Mouse (Mus musculus) spleen, postnatal 36 days (tissue): ENCODE results near the gene Far1.
A peak's percentile ranks its signal among the peaks of the same experiment; 100 is the strongest.

Experiments used
- DNase-seq, 2 experiments: peaks; one replicate each; pipeline ENCODE4 v3.0.0; 2022; ENCODE audit warnings: low spot score in 2 of 2, mixed read lengths in 1 of 2

Gene Far1

GRCm38 (mm10) chr7:113571121-113571520, 57.5 kb downstream of the Far1 start:
- DNase-seq, result no peak

- DNase-seq, result peak; percentile 30 to 49
Observed at GRCm38 (mm10) chr7:113572741-113573140, 59.1 kb downstream of the Far1 start.

GRCm38 (mm10) chr7:113582111-113582510, 68.5 kb downstream of the Far1 start:
- DNase-seq, result no peak

DNA sequence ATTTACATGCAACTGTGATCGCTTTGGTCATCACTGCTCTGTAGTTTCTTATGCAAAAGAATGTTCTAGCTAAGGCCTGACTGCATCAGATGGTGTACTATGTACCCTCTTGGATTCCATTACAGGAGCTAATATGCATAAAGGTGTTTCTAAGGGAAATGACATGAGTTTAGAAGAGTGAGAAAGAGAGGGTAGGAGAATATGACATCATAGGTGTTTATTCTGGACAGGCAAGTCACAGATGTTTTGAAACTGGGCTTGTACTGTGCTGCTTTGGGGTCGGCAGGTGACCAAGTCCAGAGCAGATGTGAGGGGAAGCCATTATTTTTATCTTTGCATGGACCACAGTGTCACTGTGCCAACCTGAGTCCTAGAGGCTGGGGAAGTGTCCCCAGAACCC, 75.6 kb downstream of the Far1 start:
- DNase-seq, result no peak

DNA sequence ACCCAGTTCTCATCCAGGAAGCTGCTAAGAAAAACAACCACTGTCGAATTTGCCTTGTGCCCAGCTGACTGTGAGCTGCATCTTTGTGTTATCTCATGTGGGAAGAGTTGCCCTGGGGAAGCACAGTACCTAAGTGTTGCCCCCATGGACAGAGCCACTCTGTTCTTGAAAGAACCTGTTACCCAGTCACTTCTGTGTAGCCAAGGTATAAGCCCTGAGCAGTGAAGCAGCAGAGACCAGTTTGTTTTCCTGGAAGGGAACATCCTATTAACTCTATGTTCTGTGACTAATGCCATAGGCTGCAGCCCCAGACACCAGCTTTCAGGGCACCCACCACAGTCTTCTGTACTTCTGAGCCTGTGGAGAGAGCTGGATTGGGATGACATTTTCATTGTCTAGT, 76.7 kb downstream of the Far1 start:
- DNase-seq, result no peak

DNA sequence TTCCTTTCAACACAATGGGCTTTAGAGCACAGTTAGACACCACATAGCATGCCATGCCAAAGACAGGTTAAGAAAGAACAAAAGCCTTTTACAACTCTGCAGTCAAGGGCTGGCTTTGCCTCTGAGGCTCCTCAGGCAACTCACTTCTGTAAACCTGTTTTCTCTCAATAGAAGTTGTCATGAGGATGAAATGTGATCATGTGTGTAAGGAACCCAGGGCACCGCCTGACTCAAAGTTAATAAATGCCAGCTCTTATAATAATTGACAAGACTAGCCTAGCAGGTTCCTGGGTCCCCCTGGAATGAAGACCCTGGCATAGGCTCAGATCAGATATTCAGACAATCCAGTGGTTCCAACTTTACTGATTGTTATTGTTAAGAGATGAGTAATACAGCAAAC, 77.5 kb downstream of the Far1 start:
- no peak for DNase-seq

- DNase-seq, result no peak
Observed at GRCm38 (mm10) chr7:113591557-113592354, 78.1 kb downstream of the Far1 start.

DNA sequence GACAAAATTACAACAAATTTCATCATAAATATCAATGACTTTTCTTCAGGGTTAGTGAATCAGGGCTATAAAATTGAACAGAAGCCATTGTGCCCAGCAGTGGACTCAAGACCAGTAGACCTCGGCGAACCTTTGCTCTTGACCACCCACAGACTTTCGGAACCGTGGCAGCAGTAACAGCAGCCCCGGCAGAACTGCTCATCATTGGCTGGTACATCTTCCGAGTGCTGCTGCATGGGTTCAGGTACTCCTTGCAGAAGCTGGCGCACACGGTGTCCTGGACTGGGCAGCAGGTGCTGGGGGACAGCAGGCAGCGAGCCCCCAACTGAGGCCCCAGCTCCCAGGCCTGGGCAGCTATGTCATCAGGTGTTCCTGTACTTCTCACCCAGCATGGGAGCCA, 79.1 kb downstream of the Far1 start:
- no peak for DNase-seq

GRCm38 (mm10) chr7:113594363-113594762, 80.7 kb downstream of the Far1 start:
- peak; percentile 16 to 25 for DNase-seq

GRCm38 (mm10) chr7:113597231-113597630, 83.6 kb downstream of the Far1 start:
- DNase-seq, result no peak

GRCm38 (mm10) chr7:113601803-113602202, 88.2 kb downstream of the Far1 start:
- no peak for DNase-seq

DNA sequence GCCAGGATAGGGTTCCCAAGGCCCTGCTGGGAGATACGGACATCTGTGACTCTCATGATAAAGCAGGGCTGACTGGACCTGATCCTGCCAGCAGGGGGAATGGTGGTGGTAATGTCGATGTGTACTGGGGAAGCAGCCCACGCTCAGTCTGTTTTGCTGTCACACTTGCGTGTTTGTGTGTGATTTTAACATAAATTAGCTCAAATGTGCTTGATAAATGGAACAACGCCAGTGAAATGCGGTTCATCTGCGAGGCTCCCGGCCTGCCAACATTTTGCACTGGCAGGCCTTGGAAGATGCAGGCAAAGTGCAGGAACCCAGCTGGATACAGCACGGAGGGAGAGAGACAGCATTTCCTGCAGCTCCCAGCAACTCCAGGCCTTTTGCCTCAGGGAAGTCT, 94.3 kb downstream of the Far1 start:
- DNase-seq, result no peak

GRCm38 (mm10) chr7:113609027-113609705, 95.5 kb downstream of the Far1 start:
- DNase-seq, result peak; percentile 40 to 56

GRCm38 (mm10) chr7:113612628-113613027, 99.0 kb downstream of the Far1 start:
- DNase-seq, result peak; percentile 28 to 43

DNA sequence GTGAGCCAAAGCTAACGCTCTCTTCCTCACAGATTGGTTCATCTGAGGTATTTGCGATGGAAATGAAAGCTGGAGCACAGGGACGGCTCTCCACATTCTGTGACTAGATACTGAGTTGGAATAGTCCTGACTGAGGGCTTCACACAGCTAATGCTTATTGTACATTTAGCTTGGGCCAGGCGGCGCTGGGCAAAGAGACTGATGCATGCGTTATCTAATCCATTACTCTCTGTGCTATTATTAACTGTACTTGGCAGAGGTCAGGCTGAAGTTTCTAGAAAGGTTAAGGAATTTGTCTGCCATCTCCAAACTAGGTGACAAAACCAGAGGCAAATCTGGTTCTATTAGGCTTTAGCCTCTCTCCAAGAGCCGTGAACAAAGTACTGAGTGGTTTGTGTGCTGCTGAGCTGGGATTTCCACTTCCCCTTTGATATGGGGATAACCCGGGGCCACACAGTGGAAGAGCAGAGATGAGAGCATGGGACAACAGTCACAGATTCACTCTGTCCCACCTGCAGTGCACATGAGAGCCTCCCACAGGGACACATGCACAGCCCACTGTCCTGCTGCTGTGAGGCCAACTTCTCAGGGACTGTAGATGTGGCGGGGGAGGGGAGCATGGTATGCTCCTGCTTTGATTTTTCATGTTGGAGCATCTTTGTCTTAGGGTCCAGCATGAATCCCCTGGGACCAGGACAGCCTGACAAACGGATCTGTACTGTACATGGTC, 100.7 kb downstream of the Far1 start:
- DNase-seq, result peak in 1 of 2 experiments; percentile 10

DNA sequence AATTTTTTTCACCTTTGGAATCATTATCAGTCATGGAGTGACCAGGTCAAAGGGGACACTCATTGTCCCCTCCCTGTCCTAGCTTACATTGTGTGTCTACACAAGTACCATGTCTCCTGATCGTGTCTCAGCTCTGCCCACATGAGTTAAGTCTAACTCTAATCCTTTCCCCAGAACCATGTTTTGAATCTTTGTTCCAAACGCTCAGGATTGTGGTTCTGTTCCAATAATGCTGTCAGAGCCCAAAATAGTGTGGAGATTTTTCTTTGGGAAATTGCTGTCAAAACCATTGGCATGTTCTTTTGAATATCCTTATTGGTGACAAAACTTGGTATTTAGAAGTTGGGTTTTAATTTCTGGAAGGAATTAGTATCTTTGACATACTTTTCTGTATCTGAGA, 105.5 kb downstream of the Far1 start:
- DNase-seq, result no peak

DNA sequence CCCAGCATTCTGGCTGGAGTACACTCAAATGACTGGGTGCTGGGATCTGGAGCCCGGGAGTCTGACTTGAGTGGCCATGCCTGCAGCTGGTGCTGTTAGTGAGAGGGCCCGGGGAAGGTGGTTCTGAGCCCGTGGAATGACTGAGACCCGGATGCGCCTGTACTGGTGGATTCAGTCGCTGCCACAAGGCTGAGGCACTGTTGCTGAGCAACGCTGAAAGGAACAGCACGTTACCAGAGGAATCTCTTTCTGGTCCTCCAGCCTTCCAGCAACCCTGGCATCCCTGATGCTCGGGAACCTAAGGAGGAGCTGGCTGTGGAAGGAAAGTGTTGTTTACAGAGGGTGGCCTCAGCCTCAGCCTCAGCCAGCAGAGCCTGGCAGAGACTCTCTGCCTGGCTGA, 106.1 kb downstream of the Far1 start:
- DNase-seq, result no peak
